Mouse (Mus musculus): ENCODE measurements around the gene Gfral.

Gene Gfral

GRCm38 (mm10) chr9:76122888-76123287 lies 90.6 kb downstream of the Gfral start:
- peak; percentile 86 for DNase-seq (ENCODE audit: low spot score)
